Mouse (Mus musculus) liver, embryonic 13.5 days (tissue): ENCODE results near the gene Asgr1. TPM values are rescaled to one million over a fixed set of nuclear protein-coding genes. Genes with fewer than 3 reads are reported as not detected.
A peak's percentile ranks its signal among the peaks of the same experiment; 100 is the strongest.

Experiments used
- ATAC-seq: fragments of 200-750 bp; cut with Nextera tagmentation; 2 replicates; pipeline ENCODE4 v1.8.0; 2017; ENCODE audit warnings: low read depth, mild to moderate bottlenecking, moderate number of reproducible peaks, moderate library complexity
- DNase-seq: peaks from one replicate; pipeline ENCODE4 v3.0.0; 2022
- H3K27ac ChIP-seq: fragments of 300-500 bp; sonication (generic); 2 replicates; pipeline ENCODE4 v1.5.1; 2015; ENCODE audit warnings: moderate library complexity, mild to moderate bottlenecking, inconsistent platforms
- H3K27me3 ChIP-seq: fragments of 300-500 bp; sonication (generic); 2 replicates; pipeline ENCODE4 v1.6.1; 2015; ENCODE audit warnings: mild to moderate bottlenecking, inconsistent platforms
- H3K36me3 ChIP-seq: fragments of 300-500 bp; sonication (generic); 2 replicates; pipeline ENCODE4 v1.6.1; 2015; ENCODE audit warnings: mild to moderate bottlenecking, inconsistent platforms
- H3K4me1 ChIP-seq: fragments of 300-500 bp; sonication (generic); replicated peaks from 2 replicates; pipeline ENCODE4 v1.6.1; 2015; ENCODE audit warnings: inconsistent platforms
- H3K4me2 ChIP-seq: fragments of 300-500 bp; sonication (generic); 2 replicates; pipeline ENCODE4 v1.6.1; 2015; ENCODE audit warnings: inconsistent platforms, mild to moderate bottlenecking, moderate library complexity
- H3K4me3 ChIP-seq: fragments of 300-500 bp; sonication (generic); replicated peaks from 2 replicates; pipeline ENCODE4 v1.5.1; 2015; ENCODE audit warnings: mild to moderate bottlenecking, inconsistent platforms
- H3K9ac ChIP-seq: fragments of 300-500 bp; sonication (generic); 2 replicates; pipeline ENCODE4 v1.6.1; 2015; ENCODE audit warnings: mild to moderate bottlenecking, inconsistent platforms
- H3K9me3 ChIP-seq: fragments of 300-500 bp; sonication (generic); replicated peaks from 2 replicates; pipeline ENCODE4 v1.6.1; 2016; ENCODE audit warnings: inconsistent platforms
- WGBS: fragments of 180-500 bp; shearing (Covaris S2); methylation state at CpG from one replicate; pipeline ENCODE4 v1.1.7; 2015; ENCODE audit not compliant: insufficient replicate concordance; 5-methylcytosine and 5-hydroxymethylcytosine counted together
- polyA plus RNA-seq: library from polyadenylated mRNA; unstranded; fragments of >200 nt; fragmentation: Nextera tagmentation; extraction: Ambion mirVana; gene quantifications from 2 replicates; pipeline ENCODE4 v1.2.1, GENCODE M21; 2015

Asgr1 gene
- polyA plus RNA-seq, 1 experiment from 2014 or later: 1.8 TPM

DNA sequence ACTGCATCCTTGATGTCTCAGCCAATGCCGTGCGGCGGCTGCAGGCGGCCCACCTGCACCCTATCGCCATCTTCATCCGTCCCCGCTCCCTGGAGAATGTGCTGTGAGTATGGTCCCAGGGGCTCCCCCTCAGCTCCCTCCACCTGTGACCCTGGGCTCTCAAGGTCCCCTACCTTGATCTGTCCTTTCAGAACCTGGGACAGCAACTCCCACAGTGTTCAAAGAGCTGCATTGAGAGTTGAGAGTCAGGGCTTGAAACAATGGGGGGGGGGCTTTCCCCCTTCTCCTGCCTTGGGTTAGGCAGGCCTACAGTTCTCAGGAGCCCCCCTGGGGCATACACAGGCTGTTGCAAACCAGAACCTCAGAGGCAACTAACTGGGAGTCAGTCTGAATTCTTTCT is 10.2 kb upstream of the Asgr1 start:
- Histone ChIP-seq H3K4me1 (peaks cover 5% of the 10 kb centered on the region; the same call in 1 of the 2 replicates), H3K27me3 (no peaks in the 10 kb centered on the region), H3K9me3 (no peaks in the 10 kb centered on the region), H3K36me3 (0 out of 2 replicates have a peak, but pooled peaks cover 6% of the 10 kb centered on the region), H3K4me2 (no peak overlapping the region), H3K4me3 (no peak overlapping the region), H3K27ac (no peak overlapping the region), H3K9ac (no peak overlapping the region)
- ATAC-seq (no peak), DNase-seq (no peak)
- WGBS: 84% methylated on average over 7 of the region's 7 CpGs

DNA sequence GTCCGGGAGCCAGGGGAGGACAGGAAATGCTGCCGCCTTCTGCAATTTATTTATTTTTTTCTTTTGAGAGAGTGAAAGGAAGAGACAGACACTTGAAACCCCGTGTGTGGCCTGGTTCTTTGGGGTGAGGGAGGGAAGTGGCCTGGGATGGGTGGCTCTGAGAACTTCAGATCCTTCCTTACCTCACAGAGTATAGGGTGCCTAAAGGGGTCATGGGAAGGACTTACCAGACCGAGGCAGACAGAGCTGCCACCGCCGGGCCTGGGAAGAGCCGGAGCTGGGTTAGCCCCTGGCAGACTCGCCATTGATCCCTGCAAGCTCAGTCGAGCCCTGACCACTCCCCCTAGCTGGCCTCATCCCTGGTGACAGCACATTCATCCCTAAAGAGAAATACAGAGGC is 8.4 kb upstream of the Asgr1 start:
- H3K9me3 ChIP-seq: no peaks in the 10 kb centered on the region
- no peak overlapping the region for H3K4me3 ChIP-seq
- H3K36me3 ChIP-seq: 0 out of 2 replicates have a peak, but pooled peaks cover 4% of the 10 kb centered on the region
- H3K9ac ChIP-seq: no peak overlapping the region
- no peak for DNase-seq
- ATAC-seq: no peak
- H3K4me1 ChIP-seq: peaks cover 3% of the 10 kb centered on the region; the same call in 1 of the 2 replicates
- H3K27me3 ChIP-seq: no peaks in the 10 kb centered on the region
- H3K27ac ChIP-seq: no peak overlapping the region
- H3K4me2 ChIP-seq: no peak overlapping the region
- 66% methylated on average over 9 of the region's 9 CpGs for whole genome bisulfite sequencing

DNA sequence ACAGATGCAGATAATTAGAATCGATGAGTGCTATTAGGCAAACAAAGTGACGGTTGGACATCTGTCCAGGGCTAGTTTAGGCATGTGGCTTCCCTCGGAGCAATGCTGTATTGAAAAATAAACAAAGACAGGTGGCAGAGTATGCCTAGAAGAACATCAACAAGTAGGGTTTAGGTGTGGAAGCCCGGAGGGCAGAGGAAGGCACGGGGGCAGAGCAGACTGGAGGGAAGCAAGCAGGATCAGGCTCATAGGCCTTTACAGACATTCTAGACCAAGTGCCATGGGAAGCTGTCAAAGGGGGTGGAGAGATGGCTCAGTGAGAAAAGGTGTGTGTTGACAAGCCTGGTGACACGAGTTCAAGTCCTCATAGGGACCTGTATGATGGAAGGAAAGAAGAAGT is 4.5 kb upstream of the Asgr1 start:
- H3K4me1 ChIP-seq: peaks cover 5% of the 10 kb centered on the region
- WGBS: 65% methylated on average over 6 of the region's 6 CpGs
- H3K4me3 ChIP-seq: no peak overlapping the region
- no peaks in the 10 kb centered on the region for H3K27me3 ChIP-seq
- ATAC-seq (no peak), DNase-seq (no peak)
- H3K4me2 ChIP-seq: no peak overlapping the region
- no peak overlapping the region for H3K9ac ChIP-seq
- H3K36me3 ChIP-seq: 0 out of 2 replicates have a peak, but pooled peaks cover 2% of the 10 kb centered on the region
- H3K27ac ChIP-seq: no peak overlapping the region
- no peaks in the 10 kb centered on the region for H3K9me3 ChIP-seq

DNA sequence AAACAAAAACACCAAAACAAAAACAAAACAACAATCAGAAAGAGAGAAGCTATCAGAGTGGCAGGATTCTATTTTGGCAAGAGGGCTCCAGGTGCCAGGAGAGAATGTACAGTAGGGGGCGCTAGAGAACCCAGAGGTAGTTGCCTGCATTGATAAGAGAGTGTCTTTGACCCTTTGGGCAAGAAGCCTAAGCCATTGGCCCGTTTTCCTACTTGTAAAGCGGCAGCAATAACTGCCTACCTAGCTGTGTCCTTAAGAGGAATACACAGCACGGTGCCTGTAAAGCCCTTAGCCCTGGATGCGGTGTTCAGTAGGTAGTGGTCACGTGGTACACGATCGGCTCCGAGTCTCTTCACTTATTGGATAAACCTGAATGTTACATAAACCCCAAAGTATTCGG is 4.1 kb upstream of the Asgr1 start:
- DNase-seq (no peak), ATAC-seq (no peak)
- Histone ChIP-seq H3K4me2 (no peak overlapping the region), H3K9ac (no peak overlapping the region), H3K4me3 (no peak overlapping the region), H3K36me3 (no peaks in the 10 kb centered on the region), H3K4me1 (peaks cover 5% of the 10 kb centered on the region), H3K27ac (no peak overlapping the region), H3K27me3 (no peaks in the 10 kb centered on the region), H3K9me3 (no peaks in the 10 kb centered on the region)
- WGBS: 53% methylated on average over 10 of the region's 10 CpGs

DNA sequence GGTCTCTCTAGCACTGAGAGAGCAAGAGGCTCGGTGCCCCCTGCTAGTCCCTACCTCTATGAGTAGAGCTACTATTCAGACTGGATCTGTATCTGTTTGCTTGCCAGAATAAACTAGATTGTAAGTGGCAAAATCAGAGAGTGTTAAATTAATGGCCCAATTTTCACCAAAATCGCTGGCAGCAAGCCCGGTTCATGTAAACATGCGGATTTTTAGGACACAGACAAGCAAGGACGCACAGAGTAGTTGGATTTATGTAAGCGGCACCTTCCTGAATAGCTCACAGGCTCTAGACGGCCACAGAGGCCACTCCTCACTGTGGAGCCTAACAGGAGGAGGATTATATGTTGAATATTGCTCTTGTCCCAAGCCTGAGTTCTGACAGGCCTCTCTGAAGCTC is 729 bp upstream of the Asgr1 start:
- Histone ChIP-seq H3K9me3 (no peaks in the 10 kb centered on the region), H3K4me1 (peaks cover 11% of the 10 kb centered on the region), H3K27me3 (no peaks in the 10 kb centered on the region), H3K27ac (no peak overlapping the region), H3K4me2 (no peak overlapping the region), H3K4me3 (no peak overlapping the region), H3K36me3 (no peaks in the 10 kb centered on the region), H3K9ac (no peak overlapping the region)
- WGBS: 62% methylated on average over 7 of the region's 7 CpGs
- ATAC-seq (no peak), DNase-seq (no peak)

DNA sequence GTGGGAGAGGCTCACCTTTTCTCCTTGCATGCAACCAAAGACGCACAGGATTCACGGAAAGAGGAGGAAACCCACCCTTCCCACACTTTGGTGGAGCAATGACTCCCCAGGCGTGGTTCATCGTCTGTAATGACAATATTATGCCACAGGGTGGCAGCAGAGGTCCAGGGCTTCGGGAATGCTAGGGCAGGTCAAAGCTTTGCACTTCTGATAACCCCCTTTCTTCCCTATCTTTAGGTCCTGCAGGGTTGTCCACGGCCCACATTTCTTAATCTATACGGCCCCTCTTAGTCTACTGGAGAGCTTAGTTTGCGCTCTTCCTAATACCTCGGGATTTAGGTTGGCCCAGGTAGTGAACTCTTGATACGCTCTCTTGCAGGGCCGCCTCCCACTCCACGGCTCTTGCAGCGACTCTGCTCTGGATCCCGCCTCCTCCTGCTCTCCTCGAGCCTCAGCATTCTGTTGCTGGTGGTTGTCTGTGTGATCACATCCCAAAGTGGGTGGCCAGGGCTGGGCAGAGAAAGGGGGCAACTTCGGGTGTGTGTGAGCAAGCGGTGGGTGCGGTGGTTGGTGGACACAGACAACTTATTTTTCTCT is 1.8 kb downstream of the Asgr1 start:
- H3K4me1 ChIP-seq: peaks cover 11% of the 10 kb centered on the region
- H3K4me2 ChIP-seq: peak overlapping the region; percentile 34
- peak; percentile 61 for DNase-seq
- no peaks in the 10 kb centered on the region for H3K36me3 ChIP-seq
- peak; percentile 37 for ATAC-seq
- no peaks in the 10 kb centered on the region for H3K9me3 ChIP-seq
- WGBS: 27% methylated on average over 17 of the region's 18 CpGs
- H3K27ac ChIP-seq: no peak overlapping the region
- no peak overlapping the region for H3K9ac ChIP-seq
- no peaks in the 10 kb centered on the region for H3K27me3 ChIP-seq
- no peak overlapping the region for H3K4me3 ChIP-seq

DNA sequence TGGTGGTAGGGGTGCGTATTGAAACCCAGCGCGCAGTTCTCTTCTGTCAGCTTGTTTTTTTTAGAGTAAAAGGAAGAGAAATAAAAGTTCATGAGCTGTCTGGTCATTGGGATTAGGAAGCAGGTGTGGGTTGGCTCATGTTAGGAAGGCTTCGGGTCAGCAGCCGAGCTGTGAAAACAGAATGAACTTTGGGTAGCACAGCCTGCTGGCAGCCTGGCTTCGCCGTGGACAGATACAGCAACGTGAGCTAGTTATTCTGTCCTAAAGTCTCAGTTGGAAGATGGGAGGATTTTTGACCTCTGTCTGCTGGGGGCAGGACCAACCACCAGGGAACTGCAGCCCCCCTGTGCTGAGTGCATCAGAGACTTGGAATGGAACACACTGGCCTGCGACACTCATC is 3.9 kb downstream of the Asgr1 start:
- WGBS: 81% methylated on average over 9 of the region's 9 CpGs
- DNase-seq (no peak), ATAC-seq (no peak)
- Histone ChIP-seq H3K9me3 (no peaks in the 10 kb centered on the region), H3K9ac (no peak overlapping the region), H3K4me2 (no peak overlapping the region), H3K4me3 (no peak overlapping the region), H3K36me3 (no peaks in the 10 kb centered on the region), H3K4me1 (peaks cover 11% of the 10 kb centered on the region), H3K27ac (no peak overlapping the region), H3K27me3 (no peaks in the 10 kb centered on the region)

DNA sequence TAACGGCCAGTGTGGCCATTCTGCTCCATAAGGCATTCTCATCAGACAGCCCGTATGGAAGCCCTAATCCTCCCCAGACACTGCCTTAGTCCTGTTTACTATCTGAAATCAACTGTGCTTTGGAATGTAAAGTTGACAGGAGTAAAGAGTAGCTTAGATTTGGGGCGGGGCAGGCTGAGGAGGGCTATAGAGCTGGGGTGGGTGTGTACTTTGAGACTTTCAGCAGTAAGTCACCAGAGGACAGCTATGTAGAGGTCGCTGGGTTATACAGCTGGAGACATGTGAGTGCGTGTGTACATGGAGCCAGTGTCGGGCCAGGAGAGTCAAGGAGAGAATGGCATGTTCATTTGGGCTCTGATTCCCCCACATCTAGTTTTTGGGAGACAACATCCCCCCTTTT is 6.0 kb downstream of the Asgr1 start:
- Histone ChIP-seq H3K4me1 (peaks cover 6% of the 10 kb centered on the region), H3K36me3 (no peaks in the 10 kb centered on the region), H3K9ac (no peak overlapping the region), H3K4me2 (no peak overlapping the region), H3K4me3 (no peak overlapping the region), H3K27ac (no peak overlapping the region), H3K9me3 (no peaks in the 10 kb centered on the region), H3K27me3 (no peaks in the 10 kb centered on the region)
- ATAC-seq (no peak), DNase-seq (no peak)
- WGBS: 44% methylated on average over 6 of the region's 6 CpGs

DNA sequence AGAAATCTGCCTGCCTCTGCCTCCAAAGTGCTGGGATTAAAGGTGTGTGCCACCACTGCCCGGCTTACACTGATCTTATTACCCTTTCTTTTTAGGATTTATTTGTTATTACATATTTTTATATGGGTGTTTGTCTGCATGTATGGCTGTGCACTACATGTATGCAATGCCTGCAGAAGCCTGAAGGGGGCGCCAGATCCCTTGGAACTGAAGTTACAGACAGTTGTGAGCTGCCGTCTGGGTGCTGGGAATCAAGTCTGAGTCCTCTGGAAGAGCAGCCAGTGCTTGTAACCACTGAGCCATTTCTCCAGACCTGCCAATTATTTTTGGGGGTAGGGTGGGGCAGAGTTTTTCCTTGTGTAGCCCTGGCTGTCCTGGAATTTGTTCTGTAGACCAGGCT is 9.2 kb downstream of the Asgr1 start:
- Histone ChIP-seq H3K4me2 (no peak overlapping the region), H3K9me3 (no peaks in the 10 kb centered on the region), H3K4me1 (0 out of 2 replicates have a peak, but pooled peaks cover 2% of the 10 kb centered on the region), H3K27ac (no peak overlapping the region), H3K27me3 (no peaks in the 10 kb centered on the region), H3K36me3 (no peaks in the 10 kb centered on the region), H3K9ac (no peak overlapping the region), H3K4me3 (no peak overlapping the region)
- DNase-seq: no peak
- 49% methylated on average over 3 of the region's 3 CpGs for WGBS
- ATAC-seq: no peak

DNA sequence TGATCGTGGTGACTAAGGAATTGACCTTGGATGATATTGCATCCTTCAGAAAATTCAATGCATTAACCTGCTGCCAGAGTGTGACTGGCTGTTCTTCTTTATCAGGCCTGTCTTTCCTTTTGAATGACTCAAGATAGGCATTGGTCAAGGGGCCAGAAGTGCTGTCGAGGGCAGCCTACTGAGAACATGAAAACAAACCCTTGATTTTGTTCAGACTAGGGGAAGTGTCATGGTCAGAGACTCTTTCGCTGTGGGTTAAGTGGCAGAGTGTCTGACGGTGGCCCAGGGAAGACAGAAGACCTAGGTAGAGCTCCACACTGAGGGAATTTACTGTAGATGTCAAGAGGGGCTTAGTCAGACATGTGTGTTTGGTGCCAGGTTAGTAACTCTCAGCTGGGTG is 12.8 kb downstream of the Asgr1 start:
- Histone ChIP-seq H3K4me1 (0 out of 2 replicates have a peak, but pooled peaks cover 2% of the 10 kb centered on the region), H3K9ac (no peak overlapping the region), H3K27me3 (no peaks in the 10 kb centered on the region), H3K4me3 (no peak overlapping the region), H3K4me2 (no peak overlapping the region), H3K36me3 (no peaks in the 10 kb centered on the region), H3K9me3 (no peaks in the 10 kb centered on the region), H3K27ac (no peak overlapping the region)
- WGBS: 50% methylated on average over 4 of the region's 4 CpGs
- DNase-seq (no peak), ATAC-seq (no peak)

DNA sequence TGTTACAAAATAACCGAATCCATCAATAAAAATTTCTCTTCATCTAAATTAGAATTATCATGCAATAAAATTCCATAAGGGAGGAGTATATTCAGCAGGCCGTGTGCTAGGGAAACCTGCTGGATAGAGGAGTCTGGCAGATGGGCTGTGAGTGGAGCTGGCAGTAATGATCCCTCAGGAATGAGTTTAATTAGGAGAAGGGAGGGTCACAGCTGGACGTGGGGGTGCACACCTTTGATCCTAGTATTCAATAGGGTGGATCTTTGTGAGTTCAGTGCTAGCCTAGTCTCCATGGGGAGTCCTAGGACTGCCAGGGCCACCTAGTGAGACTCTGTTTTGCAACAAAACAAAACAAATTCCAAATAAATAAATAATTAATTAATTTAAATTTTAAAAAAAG is 14.4 kb downstream of the Asgr1 start:
- Histone ChIP-seq H3K4me2 (no peak overlapping the region), H3K9me3 (no peaks in the 10 kb centered on the region), H3K9ac (no peak overlapping the region), H3K4me1 (0 out of 2 replicates have a peak, but pooled peaks cover 2% of the 10 kb centered on the region), H3K36me3 (no peaks in the 10 kb centered on the region), H3K4me3 (no peak overlapping the region), H3K27ac (no peak overlapping the region), H3K27me3 (no peaks in the 10 kb centered on the region)
- no peak for ATAC-seq
- DNase-seq: no peak
- 55% methylated on average over 3 of the region's 3 CpGs for WGBS

DNA sequence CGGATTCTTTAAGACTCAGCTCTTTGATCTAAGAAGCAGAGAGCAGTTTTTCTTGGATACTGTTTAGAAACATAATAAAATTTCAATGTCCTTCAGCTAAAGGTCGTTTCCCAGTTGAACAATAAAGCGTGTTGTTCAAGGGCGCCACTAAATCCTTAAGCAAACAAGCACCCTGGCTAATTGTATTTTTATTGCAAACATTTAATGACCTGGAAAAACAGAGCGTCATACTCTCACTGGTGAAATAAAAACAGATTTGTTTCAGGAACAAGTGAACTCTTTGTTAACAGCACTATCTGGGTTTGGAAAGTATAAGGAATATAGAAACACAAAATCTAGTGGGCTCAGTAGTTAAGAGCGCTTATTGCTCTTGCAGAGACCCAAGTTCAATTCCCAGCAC is 16.2 kb downstream of the Asgr1 start:
- Histone ChIP-seq H3K27ac (no peak overlapping the region), H3K4me1 (peaks cover 9% of the 10 kb centered on the region), H3K9me3 (no peaks in the 10 kb centered on the region), H3K27me3 (no peaks in the 10 kb centered on the region), H3K4me2 (no peak overlapping the region), H3K9ac (no peak overlapping the region), H3K36me3 (no peaks in the 10 kb centered on the region), H3K4me3 (no peak overlapping the region)
- DNase-seq (no peak), ATAC-seq (no peak)
- WGBS: 66% methylated on average over 6 of the region's 6 CpGs
